Mouse (Mus musculus): ENCODE measurements around the gene Fth1. TPM values are rescaled to one million over a fixed set of nuclear protein-coding genes. Genes with fewer than 3 reads are reported as not detected.

The Fth1 gene
- polyA plus RNA-seq, 1 experiment from 2014 or later, result 1,706 TPM

DNA sequence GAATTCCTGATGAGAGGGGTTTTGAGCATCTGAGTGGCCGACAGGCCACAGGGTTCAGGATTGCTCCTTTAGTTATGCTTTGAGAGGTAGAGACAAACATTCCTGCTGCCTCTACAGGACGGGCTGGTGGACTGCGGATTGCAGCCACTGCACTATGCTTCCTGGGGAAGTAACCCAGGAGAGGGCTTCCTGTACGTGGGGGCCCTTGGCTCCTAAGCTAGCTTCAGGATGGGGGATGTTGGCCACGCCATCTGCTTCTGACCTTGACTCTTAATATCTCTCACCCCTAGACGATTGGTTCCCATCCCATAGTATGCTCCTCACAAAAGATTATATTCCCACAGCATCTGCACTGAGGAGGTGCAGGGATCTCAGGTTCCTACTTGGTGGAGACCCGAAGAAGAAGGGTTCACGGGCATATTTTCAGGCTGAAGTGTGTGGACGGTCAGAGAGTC, 42.9 kb downstream of the Fth1 start:
- peaks cover 63% of the 10 kb centered on the region for H3K4me1 ChIP-seq
- 61% methylated on average over 9 of the region's 9 CpGs for WGBS
- DNase-seq (ENCODE audit: low spot score), result no peak

GRCm38 (mm10) chr19:10025169-10025875, 44.9 kb downstream of the Fth1 start:
- peaks cover 51% of the 10 kb centered on the region for H3K4me1 ChIP-seq
- 25% methylated on average over 8 of the region's 8 CpGs for WGBS

More for the DNA sequence above, 42.9 kb downstream of the Fth1 start:
- H3K9me3 ChIP-seq, result no peaks in the 10 kb centered on the region
- H3K36me3 ChIP-seq, result peaks cover 14% of the 10 kb centered on the region
- H3K4me3 ChIP-seq, result no peak overlapping the region
- peaks cover 4% of the 10 kb centered on the region; the same call in 1 of the 2 replicates for H3K27me3 ChIP-seq (ENCODE audit: insufficient read depth, poor library complexity, severe bottlenecking)
- peak overlapping the region; percentile 72 for H3K27ac ChIP-seq

DNA sequence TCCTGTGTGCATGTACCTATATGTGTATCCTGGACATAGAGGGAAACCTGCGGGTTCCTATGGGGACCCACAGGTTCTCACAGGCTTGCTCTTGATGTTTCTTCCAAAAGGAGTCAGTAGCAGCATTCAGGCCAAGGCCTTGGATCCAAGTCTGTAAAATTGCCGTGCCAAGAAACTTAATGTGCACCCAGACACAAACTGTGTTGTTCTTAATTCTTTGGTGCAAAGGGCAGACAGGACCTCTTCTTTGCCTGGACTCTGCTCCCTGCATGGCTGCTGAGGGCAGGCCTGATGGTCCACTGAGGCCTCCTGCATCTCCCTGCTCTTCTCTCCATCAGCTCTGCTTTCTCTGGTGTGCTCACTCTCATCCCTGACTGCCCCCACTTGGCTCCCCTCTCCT, 49.3 kb downstream of the Fth1 start:
- Histone ChIP-seq H3K9me3 (no peaks in the 10 kb centered on the region), H3K4me3 (no peak overlapping the region), H3K4me1 (peaks cover 23% of the 10 kb centered on the region), H3K27me3 (ENCODE audit: insufficient read depth, poor library complexity, severe bottlenecking) (0 out of 2 replicates have a peak, but pooled peaks cover 7% of the 10 kb centered on the region), H3K27ac (no peak overlapping the region), H3K36me3 (peaks cover 52% of the 10 kb centered on the region)
- no peak for DNase-seq (ENCODE audit: low spot score)
- 93% methylated on average over 2 of the region's 2 CpGs for WGBS

More at GRCm38 (mm10) chr19:10025169-10025875, 44.9 kb downstream of the Fth1 start:
- Histone ChIP-seq H3K9me3 (no peaks in the 10 kb centered on the region), H3K27ac (peak overlapping the region; percentile 75), H3K27me3 (ENCODE audit: insufficient read depth, poor library complexity, severe bottlenecking) (no peaks in the 10 kb centered on the region), H3K36me3 (peaks cover 32% of the 10 kb centered on the region), H3K4me3 (0 out of 2 replicates have a peak overlapping the region, but pooled peaks have one; percentile 2)
- DNase-seq (ENCODE audit: low spot score), result no peak

DNA sequence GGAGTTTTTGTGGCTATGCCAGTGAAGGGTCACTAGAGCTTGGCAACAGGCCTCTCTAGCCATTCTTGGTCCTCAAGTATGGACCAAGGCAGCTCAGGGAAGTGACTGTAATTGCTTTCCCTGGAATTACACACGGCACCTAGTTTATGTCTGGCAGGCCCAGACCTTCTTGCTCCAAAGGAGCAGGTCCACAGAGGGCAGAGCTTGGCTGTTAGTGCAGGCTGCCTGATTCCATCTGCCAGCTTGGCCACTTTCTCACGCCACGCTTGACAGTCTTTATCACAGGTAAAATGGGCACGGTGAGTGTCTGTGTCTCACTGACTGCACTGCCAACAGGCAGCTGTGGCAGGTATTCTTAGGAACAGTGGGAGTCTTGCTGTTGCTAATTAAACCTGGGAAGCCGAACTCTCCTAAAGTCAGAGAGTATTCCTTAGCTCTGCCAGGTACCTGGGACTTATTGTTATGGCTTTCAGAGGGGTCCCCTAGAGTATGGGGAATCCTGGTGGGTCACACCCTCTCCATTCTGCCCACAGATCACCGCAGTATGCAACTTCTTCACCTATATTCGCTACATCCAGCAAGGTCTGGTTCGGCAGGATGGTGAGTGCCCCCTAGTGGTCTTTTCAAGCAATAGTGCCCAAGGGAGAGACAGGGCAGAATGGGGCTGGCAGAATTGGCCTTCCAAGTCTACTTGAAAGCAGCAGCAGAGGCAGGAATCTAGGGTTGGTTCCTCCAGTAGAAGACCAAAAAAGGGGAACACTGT, 53.0 kb downstream of the Fth1 start:
- Histone ChIP-seq H3K27ac (0 out of 2 replicates have a peak overlapping the region, but pooled peaks have one; percentile 37), H3K4me1 (peaks cover 5% of the 10 kb centered on the region; the same call in 1 of the 2 replicates), H3K9me3 (no peaks in the 10 kb centered on the region), H3K27me3 (ENCODE audit: insufficient read depth, poor library complexity, severe bottlenecking) (0 out of 2 replicates have a peak, but pooled peaks cover 7% of the 10 kb centered on the region), H3K4me3 (no peak overlapping the region), H3K36me3 (peaks cover 51% of the 10 kb centered on the region)
- DNase-seq (ENCODE audit: low spot score), result peak; percentile 85
- 41% methylated on average over 8 of the region's 8 CpGs for WGBS

- 86% methylated on average over 5 of the region's 5 CpGs for WGBS
- no peak overlapping the region for H3K4me3 ChIP-seq
These were observed 54.0 kb downstream of the Fth1 start for GRCm38 (mm10) chr19:10034356-10034755.

More at GRCm38 (mm10) chr19:10034356-10034755, 54.0 kb downstream of the Fth1 start:
- Histone ChIP-seq H3K9me3 (no peaks in the 10 kb centered on the region), H3K36me3 (peaks cover 43% of the 10 kb centered on the region), H3K27ac (peak overlapping the region; percentile 36; the same call in 1 of the 2 replicates), H3K4me1 (peaks cover 15% of the 10 kb centered on the region), H3K27me3 (ENCODE audit: insufficient read depth, poor library complexity, severe bottlenecking) (0 out of 2 replicates have a peak, but pooled peaks cover 7% of the 10 kb centered on the region)
- no peak for DNase-seq (ENCODE audit: low spot score)

Other genes starting within 250 kb of the Fth1 start
- not detected in 2 replicates for gene Scgb2a2, start 133.0 kb upstream of the Fth1 start, polyA plus RNA-seq (2016; fragmentation: Nextera tagmentation; extraction: Ambion mirVana)
- 93.8 and 122 TPM in 2 replicates for gene Incenp, start 81.0 kb upstream of the Fth1 start, polyA plus RNA-seq (2016; fragmentation: Nextera tagmentation; extraction: Ambion mirVana)
- gene Best1, start 21.0 kb downstream of the Fth1 start, polyA plus RNA-seq (2016; fragmentation: Nextera tagmentation; extraction: Ambion mirVana), result 0.73 and 0.95 TPM in 2 replicates
- gene Rab3il1, start 21.1 kb downstream of the Fth1 start, polyA plus RNA-seq (2016; fragmentation: Nextera tagmentation; extraction: Ambion mirVana), result 51.5 and 57.6 TPM in 2 replicates
- gene Fads3, start 61.0 kb downstream of the Fth1 start, polyA plus RNA-seq (2016; fragmentation: Nextera tagmentation; extraction: Ambion mirVana), result 16.5 and 19.0 TPM in 2 replicates
- 72.7 and 87.6 TPM in 2 replicates for gene Fads2, start 121.1 kb downstream of the Fth1 start, polyA plus RNA-seq (2016; fragmentation: Nextera tagmentation; extraction: Ambion mirVana)
- gene Fads1, start 202.3 kb downstream of the Fth1 start, polyA plus RNA-seq (2016; fragmentation: Nextera tagmentation; extraction: Ambion mirVana), result 76.6 and 89.6 TPM in 2 replicates
- 384 and 400 TPM in 2 replicates for gene Tmem258, start 223.4 kb downstream of the Fth1 start, polyA plus RNA-seq (2016; fragmentation: Nextera tagmentation; extraction: Ambion mirVana)
- 96.5 and 128 TPM in 2 replicates for gene Fen1, start 223.6 kb downstream of the Fth1 start, polyA plus RNA-seq (2016; fragmentation: Nextera tagmentation; extraction: Ambion mirVana)